Mouse (Mus musculus): ENCODE measurements around the gene Tenm2.

Tenm2 gene

DNA sequence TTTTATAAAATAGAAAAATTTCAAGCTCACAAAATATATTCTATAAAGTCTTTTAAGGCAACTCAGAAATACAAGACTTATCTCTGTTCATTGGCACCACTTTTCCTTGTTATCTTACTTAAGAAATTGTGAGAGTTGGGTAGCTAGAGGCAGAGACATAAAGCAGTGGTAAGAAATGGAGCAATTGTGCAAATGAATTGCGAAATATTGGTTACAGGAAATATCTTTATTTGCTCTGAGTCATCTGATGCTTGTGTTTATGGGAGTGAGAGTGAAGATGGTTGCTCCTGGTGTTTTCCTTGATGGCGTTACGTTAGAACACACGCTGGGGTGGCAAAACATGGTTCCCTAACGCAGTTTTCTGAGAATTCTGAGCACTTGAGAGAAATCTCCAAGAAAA, 156.4 kb downstream of the Tenm2 start:
- DNase-seq (ENCODE audit: low read depth), result no peak

DNA sequence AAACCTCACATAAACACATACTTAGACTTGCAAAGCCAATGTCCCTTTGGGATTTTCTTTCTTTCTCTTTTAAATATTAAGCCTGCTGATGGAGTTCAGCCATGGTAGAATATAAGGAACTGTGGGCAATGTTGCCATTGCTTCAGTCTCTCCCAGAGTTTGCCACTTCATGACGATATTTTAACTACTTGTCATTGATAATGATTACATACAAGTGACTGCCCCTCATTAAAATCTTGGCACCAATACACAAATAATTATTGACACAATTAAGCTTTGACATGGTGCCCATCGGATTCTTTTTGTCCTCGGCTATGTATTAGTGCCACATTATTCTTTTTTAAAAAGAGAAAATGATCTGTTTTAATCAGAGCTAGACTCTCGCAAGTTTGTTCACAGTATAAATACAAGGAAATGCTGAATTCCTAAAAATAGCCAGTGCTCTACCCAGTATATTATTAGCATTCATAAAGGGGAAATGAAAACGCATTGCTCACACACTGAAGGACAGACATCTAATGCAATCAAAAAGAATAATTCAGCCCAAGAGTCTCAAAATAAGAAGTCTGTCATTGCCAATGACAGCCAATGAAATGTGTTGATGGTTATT, 158.7 kb downstream of the Tenm2 start:
- no peak for DNase-seq (ENCODE audit: low read depth)

DNA sequence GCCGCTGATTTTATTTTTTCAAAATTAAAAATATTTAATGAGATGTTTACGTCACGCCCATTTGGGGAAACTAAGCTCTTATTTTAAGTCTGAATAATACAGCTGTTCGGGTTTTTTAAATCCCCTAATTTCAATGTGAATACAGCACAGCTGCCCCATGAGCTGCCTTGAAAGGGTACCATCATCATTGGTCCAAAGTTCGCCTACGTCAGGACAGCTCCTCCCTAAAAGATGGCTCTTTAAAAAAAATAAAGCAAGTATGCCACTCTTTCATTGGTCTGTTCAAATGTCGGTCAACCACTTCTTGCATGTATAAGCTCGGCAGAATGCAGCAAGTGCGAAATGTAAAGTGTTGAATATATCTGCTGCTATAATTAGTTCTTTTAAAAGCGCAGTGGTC, 160.4 kb downstream of the Tenm2 start:
- no peak for DNase-seq (ENCODE audit: low read depth)

DNA sequence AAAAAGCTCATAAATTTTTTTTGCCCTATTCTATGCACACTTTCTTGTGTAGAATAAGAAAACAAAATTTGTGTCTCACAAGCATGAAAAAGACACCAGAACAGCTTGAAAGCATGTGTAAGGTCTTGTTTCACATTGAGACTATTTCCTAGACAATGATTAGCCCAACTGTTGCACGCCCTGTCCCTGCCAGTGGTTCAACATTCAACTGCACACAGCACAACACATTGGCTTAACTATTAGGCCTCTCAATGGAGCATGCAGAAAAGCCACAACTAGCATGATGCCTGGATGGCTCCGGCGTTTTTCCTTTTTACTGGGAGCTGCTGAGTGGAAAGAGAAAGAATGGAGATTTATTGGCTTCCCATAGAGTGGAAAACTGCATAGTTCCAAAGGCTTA, 170.3 kb downstream of the Tenm2 start:
- no peak for DNase-seq (ENCODE audit: low read depth)

DNA sequence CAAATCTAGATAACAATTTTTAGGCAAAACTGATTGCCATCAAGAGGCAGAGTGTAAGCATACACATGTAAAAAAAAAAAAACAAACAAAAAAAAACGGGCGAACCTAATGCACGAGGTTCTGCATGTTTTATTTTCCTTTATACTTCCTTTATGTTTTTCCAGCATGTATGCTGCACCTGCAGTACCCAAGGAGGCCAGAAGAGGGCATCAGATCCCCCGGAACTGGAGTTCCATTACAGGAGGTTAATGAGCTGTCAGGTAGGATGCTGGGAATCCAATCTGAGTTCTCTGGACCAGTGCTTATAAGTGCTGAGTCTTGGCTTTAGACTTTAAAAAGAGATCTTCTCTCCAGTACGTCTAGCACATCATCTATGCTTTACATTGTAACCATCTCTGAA, 189.1 kb downstream of the Tenm2 start:
- DNase-seq (ENCODE audit: low read depth), result no peak

DNA sequence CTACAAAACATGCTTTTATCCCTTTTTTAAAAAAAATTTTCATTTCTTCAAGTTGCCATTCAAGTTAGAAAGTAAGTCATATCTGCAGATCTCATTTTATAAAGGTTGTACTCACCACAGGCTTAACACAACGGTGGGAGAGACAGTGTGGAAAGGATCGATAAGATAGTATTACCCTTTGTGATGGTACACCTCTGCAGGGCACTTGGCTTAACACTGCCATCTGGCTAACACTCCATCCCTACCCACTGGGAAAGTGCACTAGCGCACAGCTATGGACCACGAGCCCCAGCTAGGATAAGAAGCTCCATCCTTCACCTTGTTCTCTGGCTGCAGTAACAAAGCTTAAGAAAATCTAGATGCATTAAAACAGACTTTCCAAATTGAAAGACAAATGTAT, 194.5 kb downstream of the Tenm2 start:
- DNase-seq (ENCODE audit: low read depth), result no peak

DNA sequence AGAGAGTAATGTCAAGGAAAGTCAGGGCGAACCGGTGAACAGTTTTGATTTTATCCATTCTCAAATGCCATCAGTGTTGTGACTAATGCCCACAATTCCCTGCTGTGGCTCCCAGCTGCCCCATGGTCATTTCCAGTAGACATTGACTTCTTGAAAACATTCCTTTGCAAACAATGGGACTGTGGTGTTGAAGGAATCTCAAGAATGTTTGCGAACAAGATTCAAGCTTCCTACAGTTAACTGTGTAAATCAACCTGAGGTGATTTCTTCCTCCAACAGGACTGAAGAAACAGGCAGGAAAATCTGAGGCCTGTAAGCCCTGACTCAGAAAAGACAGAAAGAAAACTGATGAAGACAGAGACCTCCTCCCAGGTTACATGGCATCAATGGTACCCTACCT, 196.5 kb downstream of the Tenm2 start:
- no peak for DNase-seq (ENCODE audit: low read depth)

DNA sequence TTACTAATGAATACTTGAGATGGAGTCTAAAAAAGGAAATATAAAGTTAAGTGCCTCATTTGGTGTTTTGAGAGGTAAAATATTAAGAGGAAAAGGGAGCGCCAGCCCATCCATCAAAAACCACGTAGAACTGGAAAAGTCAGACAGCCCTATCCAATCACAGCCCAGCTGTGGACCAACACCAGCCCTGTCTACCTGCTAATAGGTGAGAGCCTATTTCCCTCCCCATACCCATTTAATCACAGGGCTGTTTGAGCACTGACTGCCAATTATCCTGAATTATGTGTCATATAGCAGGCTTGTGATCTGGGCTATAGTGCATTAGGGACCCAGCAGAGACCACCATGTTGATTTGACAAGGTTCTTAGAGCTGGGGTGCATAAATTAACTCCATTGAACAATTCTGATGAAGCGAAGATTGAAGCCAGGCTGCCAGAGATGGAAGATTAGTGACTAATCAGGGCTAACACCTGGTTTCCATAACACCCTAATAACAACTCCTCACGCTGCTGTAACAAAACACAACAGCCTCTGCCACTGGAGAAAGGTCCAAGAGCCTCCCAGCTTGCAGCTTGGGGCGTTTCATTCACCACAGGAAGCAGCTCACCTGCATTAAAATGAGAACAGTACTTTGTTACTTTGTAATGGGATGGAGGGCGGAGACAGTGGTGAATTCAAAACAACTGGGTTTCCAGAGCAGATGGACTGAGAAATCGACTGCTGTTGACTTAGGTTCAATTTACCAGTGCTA, 204.3 kb downstream of the Tenm2 start:
- DNase-seq (ENCODE audit: low read depth), result no peak

DNA sequence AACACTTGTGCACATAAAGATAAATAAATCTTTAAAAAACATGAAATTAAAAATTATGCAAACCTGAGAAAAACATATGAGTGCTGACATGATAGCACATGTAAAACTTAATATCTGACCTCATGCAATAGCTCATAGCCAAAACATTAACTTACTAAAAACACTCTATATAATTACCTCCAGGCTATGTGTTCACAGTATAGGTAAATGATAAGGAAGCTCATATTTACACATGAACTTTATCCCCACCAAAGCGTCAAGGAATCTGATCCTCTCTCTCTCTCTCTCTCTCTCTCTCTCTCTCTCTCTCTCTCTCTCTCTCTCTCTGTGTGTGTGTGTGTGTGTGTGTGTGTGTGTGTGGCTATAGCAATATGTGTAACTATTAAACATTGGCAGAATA, 223.9 kb downstream of the Tenm2 start:
- DNase-seq (ENCODE audit: low read depth), result no peak

DNA sequence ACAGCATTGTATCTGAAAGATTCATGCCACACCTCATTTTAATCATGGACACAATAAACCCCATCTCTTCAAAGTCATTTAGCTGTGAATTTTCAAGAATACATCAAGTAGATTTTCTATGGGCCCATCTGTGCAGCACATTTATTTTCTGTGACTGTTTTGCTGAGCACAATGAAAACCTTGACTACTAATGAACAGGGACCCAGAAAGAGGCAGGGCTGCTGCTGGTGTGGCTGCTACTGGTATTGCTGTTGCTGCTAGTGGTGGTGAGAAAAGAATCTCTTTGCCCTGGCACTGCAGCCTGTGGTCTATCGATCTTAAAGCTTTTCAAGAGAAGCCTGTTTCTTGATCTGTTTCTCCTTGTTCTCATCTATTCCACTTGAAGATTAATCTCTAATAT, 226.5 kb downstream of the Tenm2 start:
- DNase-seq (ENCODE audit: low read depth), result no peak

DNA sequence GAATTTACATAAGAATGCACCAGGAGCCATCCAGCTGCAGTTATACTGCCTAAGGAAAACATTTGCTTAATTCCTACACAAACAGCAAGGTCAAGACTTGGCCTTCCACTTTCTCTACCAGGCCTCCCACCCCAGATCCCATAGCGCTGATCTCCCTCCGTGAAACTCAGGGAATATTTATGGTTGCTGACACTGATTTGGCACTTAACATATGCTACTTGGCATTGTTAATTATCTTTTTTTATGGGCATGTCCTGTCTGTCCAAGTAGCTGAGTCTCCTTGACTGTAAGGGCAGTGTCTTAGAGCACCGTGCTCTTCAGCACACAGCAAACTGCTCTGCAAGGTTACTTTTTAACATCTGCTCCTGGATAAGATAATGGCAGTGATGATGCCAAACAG, 238.1 kb downstream of the Tenm2 start:
- DNase-seq (ENCODE audit: low read depth), result no peak

DNA sequence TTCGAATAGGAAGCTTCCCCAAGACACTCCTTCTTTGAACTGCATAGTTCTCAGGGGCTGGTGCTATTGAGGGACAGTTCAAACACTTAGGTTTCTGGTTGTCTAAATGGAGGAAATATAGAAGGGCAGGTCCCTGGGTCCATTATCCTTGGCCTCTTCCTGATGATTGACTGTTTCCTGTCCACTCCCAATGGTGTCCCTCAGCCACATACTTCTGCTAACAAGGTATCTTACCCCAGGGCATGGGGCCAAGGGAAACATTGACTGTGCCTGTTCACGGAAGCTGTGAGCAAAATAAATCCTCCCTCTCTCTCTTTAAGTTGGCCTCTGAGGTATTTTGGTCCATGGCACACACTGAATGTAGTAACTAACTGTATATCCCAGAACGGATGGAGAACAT, 244.9 kb downstream of the Tenm2 start:
- no peak for DNase-seq (ENCODE audit: low read depth)

DNA sequence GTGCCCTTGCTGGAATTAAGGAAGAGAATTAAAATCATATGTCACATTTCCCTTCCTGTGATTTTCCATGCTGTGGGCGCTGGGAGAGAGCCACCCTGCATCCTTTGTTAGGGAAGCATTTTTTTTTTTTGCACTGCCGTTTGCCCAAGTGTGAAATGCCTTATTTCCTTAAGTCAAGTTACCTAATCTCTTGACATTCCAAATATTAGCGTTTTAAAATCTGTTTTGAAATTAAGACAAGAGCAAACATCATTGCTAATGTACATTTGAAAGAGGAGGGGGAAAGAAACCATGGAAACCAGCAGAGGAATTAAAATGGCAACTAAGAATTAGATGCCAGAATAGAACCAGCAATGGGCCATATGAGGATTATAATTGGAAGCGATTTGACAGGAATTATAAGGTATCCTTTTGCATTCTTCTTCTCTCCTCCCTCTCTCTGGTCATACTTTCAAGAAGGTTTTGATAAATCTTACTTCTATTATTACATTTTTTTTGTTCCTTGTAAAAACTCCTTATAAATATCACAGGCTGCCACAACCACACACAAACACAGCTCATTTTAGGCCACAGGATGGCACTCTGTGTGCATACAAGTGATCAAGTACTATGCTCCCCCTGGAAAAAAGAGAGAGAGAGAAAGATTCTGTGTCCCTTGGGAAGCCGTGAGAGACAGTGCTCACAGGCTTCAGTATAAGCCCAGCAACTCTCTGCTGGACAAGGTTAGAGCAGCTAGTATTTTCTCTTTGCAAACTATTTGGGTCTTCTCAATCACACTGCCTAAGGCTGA, 246.8 kb downstream of the Tenm2 start:
- DNase-seq (ENCODE audit: low read depth), result no peak

DNA sequence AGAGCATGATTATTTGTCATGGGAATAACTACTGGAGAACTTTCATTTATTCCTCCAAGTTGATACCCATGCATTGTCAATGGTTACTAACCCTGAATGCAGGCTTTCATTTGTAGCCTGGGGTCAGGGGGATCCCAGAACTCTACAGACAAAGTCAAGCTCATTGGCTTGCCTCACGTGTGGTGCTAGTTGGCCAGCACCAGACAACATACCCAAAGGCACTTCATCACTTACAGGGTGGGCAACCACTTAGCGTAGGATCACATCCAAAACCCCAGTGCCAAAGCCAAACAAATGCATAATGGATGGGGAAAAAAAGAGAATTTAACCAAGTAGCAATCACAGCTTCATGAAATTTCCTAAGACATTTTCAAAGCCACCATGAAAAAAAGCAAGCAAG, 261.6 kb downstream of the Tenm2 start:
- no peak for DNase-seq (ENCODE audit: low read depth)

DNA sequence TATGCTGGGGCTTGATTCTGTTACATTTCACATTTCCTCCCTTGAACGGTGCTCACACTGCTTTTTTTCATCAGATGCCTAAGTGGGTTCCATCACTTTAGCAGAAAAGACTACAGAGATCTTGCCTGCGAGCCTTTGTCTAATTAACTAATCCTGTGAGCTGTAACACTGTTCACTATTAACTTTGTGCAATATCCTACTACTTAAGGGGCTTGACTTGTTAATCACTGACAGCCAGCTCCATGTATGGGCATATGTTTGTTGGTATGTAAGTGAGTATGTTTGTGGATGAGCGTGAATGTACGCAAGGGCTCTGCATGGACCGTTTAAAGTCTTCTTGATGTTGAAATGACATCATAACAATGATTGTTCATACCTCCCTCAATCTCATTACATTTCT, 277.7 kb downstream of the Tenm2 start:
- no peak for DNase-seq (ENCODE audit: low read depth)

DNA sequence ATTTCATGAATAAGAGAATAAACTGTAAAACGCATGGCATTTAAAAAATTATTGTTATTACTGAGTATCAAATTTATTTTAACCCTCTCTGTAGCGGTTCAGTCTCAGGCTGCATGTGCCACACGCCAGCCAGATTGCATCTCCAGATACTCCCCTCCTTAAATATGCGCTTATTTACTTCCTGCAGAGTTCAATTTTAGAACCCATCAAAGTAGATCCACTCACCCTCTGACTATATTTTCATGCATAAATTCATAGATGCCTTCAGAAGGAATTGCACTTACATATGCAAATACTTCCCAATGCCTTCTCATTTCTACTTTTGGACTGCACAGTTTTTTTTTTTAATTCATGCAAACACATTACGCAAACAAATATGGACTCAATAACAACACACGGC, 294.3 kb downstream of the Tenm2 start:
- DNase-seq (ENCODE audit: low read depth), result no peak

DNA sequence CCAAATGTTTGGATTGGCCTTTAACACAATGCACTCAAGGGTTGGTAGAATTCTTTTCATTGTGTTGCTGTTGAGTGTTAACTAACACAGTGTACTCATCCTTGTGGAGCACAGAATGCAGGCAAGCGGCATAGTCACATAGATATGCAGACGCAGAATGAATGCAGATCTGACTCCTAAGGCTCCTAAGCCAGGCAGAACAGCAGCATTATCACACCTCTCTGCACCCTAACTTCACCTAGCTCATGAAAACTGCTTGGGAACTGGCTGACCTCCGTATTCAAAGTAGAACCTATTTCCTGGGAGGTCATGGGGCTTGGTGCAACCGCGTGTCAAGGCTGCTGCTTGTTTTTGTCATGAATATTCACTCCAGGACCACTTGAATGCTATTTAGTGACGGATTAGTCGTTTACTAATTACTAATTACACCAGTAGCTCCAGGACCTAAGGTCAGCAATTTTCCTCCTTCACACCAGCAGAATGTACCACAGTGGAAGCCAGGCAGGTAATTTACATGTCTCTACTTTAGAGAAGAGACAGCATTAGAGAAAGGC, 295.1 kb downstream of the Tenm2 start:
- DNase-seq (ENCODE audit: low read depth), result no peak

DNA sequence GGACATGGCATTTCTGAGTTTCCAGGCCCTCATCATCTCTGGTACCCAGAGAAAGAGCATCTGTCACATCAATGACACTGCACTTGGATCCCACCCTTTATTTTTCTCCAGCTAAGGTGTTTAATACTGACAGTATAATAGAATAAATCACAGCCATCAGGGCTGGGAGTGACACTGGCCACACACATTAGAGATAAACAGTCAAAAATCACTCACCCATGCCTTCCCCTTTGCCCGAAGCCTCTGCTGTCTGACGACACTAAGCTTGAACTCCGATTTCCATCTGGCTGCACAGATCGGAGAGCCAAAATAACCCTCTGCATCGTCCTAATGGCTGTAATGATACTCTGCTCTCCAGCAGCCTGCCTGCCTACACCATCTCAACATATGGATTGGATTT, 305.9 kb downstream of the Tenm2 start:
- no peak for DNase-seq (ENCODE audit: low read depth)

DNA sequence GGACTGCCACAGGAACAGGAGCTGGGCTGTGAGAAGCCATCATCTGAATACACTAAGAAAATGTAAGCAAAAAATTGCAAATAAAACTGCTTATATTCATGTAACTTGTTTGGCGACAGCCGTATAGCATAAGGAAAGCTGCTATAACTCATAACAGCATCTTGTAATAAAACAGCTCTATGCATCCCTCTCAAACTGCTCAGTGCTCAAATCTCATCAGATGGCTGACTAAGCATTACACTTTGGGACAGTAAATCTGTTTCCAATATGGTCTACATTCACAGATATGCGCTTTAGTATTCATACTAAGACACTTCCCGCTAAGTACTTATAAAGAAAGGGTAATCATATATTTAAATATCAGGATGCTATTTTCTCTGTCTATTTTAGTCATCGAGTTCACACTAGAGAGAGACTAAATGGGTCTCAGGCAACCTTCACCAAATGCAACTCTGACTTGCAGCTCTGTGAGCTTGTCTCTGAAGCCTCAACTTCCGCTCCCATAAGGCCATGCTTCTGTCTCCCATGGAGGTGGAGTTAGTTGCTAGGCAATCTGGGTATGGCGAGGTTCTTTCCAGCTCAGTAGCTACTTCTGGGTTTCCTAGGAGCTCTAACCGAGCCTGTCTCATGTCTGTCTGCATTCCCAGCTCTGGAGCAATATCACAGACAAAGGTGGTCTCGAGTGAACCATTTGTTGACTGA, 308.9 kb downstream of the Tenm2 start:
- no peak for DNase-seq (ENCODE audit: low read depth)

DNA sequence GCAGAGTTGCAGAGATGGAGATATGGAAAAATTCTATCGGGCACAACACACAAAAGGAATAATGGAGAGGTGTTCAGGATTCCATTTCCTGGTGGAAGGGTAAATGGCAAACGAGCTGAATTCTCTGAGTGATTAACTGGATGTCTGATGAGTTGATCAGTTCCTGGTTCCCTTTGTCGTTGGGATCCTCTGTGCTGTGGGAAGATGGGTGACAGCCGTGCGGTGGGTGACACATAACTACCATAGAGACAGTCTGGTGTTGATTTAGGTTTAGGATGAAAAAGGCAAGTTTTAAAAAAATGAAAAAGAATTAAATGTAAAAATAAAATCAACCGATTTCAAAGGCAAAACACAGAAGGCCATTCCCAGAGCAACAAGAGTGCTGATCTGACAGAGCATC, 316.5 kb downstream of the Tenm2 start:
- no peak for DNase-seq (ENCODE audit: low read depth)

DNA sequence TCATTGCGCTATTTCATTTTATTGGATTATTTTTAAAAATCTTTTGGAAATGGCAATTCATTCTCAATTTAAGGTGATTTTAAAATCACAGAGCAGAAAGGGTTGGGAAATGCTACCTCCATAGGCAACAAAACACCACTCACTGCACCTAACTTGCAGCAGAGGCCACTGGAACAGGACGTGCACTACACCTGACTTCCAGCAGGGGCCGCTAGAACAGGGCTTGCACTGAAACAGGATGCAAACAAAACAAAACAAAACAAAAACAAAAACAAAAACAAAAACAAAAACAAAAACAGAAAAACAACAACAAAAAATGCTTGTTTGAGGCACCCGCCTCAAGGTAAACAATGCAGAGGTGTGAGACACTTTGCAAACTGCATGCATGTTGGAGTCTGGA, 324.4 kb downstream of the Tenm2 start:
- no peak for DNase-seq (ENCODE audit: low read depth)

DNA sequence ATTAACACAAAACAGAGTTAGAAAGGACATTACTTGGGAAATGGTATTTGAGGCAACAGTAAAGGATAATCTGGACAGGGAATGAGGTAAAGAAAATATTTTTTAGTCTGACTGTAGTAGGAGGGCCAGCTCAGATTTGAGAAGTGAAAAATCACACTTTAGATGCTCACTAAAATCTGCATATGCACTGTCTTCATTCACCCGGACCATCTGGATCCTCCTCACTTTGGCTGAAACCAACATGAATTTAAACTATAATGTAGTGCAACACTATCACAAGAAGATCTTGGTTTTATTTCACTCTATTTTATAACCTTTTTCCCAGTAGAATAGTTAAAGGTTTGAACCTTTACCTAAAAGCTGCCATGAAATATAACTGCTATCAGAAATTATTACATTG, 326.7 kb downstream of the Tenm2 start:
- DNase-seq (ENCODE audit: low read depth), result no peak

All from naive thymus-derived CD4-positive, alpha-beta T cell, adult 2 months (primary cell).